Mouse (Mus musculus) erythroblast, adult 5-6 weeks (primary cell): ENCODE results near the gene Slc24a3. TPM values are rescaled to one million over a fixed set of nuclear protein-coding genes. Genes with fewer than 3 reads are reported as not detected.

Experiments used
- ATAC-seq: replicated peaks from 2 replicates; pipeline ENCODE4 v1.8.0; 2016; ENCODE audit warnings: moderate number of reproducible peaks, mild to moderate bottlenecking, moderate TSS enrichment, inconsistent platforms; ENCODE audit not compliant: poor library complexity, low FRiP score, severe bottlenecking
- total RNA-seq, 2 experiments: library from RNA; stranded (forward) in 1 of 2; stranded (reverse) in 1 of 2; fragments of 150-400 nt in 1 of 2; fragments of 200-764, 138-1000 nt in 1 of 2; gene quantifications; 2 replicates each; pipeline versions ENCODE4 v1.2.3 to v1.2.4; 2015 to 2017; ENCODE audit warnings: low replicate concordance in 2 of 2

The Slc24a3 gene
- total RNA-seq, 2 experiments from 2014 or later = not detected

DNA sequence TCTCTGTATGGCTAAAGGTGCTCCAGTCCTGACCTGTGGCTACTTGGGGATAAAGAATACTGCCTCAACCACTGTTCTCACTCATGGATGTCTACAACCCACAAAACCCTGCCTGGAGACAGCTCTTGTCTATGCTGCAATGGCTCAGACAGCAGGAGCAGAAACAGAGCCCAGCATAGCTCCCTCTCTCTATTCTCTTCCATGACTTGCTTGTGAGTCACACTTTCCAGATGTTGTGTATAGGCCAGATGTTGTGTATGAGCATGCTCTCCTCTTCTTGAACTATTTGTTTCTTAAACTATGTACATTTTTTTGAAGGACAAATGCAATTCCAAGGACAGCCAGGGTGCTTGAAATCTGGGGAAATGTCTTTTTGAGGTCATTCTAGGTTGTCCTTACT lies 101.4 kb downstream of the Slc24a3 start:
- ATAC-seq = no peak

DNA sequence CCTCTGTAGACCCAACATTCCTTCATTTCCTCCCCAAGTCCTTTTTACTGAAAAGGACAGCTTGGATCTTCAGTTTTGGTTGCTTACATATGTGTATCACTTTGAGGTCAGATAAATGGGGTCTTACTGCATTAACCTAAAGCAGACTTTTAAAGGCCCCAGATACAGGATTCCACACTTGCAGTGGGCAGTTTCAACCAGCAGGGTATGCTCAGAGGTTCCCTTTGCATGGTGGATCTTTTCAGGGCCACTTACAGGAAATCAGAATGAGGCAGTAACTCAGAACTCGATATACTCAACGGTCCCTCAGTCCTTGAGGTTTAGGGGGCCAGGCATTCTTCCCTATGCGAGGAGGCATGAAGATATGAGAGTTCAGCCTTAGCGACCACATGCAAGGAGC lies 101.9 kb downstream of the Slc24a3 start:
- ATAC-seq = no peak

DNA sequence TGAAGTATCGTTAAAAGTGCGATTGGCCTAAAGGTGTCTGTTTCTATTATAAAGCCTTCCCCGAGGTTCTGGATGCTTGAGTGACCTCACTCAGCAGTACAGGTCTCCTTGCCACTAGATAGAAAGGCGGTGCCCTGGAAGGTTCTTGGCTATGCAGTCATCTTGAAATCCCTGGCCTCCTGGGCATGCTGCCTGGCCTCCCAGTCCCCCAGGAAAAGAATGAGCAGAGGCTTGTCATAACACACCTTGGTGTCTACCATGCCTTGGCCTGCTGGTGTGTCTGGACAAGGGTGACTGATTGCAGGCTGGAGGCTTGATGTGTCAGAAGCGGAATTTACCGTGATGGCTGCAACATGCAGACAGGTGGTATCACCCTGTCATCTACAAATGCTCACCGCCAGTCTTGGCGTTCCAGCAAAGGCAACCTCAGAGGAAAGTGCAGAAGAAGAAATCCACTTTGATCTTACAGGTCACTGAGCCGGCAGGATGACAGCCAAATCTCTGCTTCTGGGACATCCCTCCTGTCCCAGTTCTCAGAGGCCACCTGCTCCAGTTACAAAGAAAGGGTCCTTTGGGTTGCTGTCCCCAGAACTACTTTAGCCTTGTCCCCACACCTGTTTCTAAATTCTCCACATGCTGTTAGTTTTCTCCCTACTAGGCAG lies 106.6 kb downstream of the Slc24a3 start:
- no peak for ATAC-seq

DNA sequence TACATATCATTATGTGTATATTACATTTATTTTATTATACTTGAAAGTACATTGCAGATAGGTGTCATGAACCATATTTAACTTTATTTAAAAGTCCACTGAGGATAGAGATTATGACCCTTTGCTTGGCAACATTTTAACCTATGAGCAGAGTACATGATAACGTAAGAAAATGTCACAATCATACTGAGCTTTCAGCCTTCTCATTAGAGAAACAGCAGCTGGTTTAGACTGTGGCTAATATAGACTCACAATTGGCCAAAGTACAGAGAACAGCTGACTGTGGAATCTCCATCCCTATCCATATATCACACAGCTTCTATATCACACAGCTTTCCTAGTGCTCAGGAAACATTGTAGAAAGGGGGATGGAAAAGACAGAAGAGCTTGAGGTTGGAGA lies 111.8 kb downstream of the Slc24a3 start:
- ATAC-seq = no peak

DNA sequence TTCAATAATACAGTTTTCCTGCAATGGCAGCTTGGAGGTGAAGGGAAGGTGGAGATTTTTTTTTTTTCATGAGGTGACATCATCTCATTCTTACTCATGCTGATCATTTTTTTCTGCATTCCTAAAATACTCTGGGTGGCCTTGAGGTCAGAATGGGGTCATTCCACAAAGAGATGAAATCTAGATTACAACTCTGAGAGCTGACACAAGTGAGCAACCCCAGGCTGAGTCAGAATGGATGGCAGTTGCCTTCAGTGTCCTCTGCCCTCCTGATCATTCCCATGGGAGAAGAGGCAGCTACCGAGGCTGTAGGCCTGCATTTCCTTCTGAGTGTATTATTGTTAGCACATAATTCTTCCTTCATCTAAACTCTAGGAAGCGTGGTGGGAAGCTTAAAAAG lies 116.2 kb downstream of the Slc24a3 start:
- no peak for ATAC-seq

DNA sequence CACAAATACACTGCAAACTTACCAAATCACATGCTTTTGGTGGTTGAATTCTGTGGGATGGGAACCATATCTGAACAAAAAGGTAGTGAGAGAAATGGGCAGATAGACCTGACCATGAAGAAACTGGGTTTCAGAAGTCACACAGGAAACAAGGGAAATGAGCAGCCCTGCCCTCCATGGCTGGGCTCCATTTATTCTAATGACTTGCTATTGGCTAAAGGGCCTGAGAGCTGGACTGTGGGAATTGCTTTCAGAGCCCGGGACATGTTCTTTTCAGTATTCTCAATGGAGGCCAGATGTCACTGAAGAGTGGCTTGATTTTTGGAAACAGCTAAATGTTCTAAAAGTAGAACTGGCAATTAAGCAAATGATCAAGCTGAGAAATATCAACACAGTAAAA lies 120.9 kb downstream of the Slc24a3 start:
- no peak for ATAC-seq

DNA sequence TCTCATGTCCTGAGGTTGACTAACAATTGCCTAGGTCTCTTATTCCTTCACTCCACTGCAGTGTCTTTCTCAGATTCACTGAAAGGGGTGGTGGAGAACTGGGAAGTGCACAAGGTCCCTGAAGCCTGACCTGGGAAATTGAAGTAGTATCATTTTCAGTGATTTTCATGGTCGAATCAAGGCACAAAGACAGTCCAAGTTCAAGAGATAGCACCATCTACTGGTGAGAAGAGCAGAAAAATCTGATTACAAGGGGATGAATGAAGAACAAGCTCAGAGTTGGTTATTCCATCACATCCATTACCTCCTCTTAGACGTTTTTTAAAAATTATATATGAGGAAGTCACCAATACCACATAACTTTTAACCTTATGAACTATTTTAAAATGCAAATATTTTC lies 123.9 kb downstream of the Slc24a3 start:
- no peak for ATAC-seq

DNA sequence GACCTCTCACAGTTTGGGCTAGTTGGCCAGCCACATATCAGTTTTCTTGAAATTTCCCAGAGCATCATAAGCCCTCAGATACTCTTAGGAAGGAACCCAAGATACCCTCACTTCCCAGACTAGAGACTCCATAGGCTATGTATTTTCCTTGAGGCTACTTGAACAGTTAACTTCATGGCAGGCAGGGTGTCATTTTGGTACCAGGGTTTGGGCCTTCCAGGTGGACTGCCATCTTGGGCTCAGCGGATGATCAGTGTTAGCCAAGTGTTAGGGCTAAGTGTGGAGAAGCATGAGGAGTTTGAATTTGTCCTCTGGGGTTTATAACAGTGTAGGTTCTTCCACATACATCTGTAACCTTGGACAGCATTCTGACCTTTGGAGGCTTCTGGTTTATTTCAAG lies 124.6 kb downstream of the Slc24a3 start:
- no peak for ATAC-seq

DNA sequence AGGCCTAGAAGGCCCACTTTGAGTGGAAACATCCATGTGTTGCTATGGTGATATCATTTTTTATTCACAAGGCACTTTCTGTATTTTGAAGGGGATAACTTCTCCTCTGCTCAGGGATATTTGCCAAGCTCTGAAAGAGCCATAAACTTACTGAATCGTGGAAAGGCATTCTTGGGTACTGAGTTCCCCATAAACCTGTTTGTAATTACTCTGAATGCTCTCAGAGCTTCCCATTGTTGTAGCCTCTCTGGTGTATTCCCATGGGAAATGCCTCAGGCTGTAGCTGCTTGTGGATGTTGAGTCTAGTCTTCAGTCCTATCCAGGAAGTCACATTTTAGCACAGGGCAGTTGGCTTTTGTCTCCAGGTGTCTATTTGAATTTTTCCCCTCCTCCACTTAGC lies 125.3 kb downstream of the Slc24a3 start:
- no peak for ATAC-seq

DNA sequence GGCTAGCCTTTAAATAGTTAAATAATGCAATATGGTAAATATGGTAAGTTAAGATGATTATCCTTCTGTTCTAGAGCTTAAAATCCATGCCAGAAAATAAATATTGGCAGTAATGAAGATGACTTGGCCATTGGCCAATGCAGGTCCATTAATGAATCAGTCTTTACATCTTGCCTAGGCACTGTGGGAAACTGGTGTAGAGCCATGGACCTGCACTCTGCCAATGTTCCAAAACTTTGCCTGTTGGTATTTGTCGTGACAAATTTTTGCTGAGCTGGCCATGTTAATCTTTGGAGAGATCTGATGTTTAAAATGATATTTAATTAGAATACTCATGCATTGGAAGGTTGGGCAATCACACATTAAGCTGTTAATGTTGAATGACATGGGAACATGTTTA lies 129.4 kb downstream of the Slc24a3 start:
- ATAC-seq = no peak

DNA sequence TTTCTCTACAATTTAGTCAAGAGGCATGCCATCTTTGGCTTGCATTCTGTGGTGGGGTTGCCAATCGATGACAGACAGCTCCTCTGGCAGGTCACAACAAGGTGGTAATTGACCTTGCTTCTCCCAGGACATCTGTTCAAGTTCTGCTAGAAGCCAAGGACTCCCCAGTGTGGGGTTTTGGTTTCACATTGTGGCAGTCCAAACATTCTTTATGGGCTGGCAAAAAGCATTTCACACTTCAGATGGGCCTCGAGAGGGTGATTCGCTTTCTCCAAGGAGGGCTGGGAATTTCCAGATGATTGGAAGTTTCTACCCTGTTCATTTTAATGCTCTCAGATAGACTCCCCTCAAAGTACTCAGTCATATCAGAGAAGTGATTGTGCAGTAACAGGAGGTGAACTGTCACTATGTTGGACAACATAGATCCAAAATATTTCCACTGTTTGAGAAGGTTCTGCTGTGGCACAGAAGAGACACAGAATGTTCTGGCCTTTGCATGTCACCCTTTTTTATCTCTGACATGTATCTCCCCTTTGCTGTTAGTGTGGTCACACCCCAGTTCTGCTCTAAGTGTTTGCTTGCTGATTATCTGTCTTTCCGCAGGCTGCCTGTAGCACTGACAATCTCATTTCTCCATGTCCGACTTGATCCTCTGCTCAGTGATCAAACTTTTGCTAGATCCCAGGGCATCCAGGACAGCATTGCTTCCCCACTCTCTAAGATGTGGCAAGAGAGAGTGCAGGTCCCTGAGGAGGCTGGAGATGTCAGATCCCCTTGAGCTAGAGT lies 132.6 kb downstream of the Slc24a3 start:
- ATAC-seq = no peak

DNA sequence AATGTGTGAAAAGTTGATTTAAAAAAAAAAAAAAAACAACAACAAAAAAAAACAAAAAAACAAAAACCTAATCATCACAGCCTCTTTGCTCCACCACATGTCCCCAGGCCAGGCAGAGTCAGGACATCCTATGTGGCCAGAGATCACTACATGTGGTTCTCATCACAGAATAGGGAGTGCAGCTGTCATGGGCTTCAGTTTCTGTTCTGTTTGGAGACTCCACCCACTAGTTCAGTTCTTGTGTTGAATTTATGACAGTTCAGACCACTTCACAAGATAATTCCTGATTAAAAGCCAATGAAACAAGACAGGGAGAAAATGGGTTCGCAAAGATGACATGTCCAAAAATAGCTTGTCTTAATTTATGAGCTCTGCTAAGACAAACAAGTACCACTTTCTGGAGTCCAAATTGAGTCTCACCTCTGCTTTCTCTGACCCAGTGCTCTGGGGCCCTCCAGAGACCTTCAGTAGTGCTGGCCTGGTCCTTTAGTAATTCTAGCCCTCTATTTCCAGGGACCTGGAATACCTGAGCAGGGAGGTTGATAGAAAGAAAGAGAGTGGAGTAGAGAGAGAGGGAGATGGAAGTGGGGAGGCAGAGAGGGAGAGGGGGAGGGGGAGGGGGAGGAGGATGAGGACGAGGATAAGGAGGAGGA lies 139.8 kb downstream of the Slc24a3 start:
- no peak for ATAC-seq

DNA sequence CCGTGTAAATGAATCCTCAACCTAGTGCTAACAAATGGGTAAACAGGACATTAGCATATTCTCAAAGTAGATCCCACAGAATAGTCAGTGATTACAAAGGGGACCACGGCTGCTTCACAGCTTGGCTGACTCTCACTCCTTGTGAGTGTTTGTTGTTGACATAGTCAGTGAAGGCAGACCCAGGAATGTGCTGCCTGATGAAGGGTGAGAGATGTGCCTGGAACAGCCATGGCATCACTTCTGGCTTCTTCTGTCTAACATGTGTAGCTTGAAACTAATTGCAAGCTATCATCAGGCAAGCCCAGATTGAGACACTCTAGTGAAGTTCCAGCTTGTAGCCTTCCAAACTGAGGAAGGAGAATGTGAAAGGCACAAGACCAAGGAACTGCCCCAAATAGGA lies 151.4 kb downstream of the Slc24a3 start:
- no peak for ATAC-seq

DNA sequence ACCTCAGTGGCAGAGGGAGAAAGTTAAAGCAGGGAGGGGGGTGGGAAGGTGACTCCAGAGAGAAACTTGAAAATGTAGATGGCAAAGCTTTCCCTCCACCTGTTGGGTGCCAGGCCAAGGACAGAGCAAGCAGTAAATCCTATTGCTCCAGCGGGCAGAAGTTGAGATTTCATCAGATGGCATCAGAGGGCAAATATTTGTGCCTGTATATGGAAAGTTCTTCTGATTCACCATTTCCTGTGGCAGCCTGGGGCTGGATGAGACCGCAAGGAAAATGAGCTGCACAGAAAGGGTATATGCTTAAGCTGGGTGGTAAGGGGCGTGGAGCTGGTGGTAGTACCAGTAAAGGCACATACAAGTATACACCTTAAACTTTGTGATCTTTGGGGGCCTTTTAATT lies 153.7 kb downstream of the Slc24a3 start:
- no peak for ATAC-seq

DNA sequence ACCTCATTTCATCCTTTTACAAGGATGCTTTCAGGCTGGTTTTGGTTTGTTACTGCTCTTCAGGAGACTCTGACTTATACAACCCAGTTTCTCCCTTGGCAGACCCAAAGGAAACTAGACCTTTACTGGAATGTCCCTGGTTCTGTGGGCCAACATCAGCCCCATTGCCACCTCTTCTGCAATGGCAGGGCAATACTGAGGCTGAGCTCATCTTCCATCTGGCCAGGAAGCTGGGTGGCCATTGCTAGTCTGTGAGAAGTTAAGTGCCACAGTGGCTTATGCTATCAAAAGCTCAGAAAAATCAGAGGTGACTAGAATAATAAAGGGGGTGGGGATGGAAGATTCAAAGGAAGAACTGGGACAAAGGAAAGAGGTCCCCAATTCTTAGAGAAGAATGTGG lies 154.2 kb downstream of the Slc24a3 start:
- no peak for ATAC-seq

DNA sequence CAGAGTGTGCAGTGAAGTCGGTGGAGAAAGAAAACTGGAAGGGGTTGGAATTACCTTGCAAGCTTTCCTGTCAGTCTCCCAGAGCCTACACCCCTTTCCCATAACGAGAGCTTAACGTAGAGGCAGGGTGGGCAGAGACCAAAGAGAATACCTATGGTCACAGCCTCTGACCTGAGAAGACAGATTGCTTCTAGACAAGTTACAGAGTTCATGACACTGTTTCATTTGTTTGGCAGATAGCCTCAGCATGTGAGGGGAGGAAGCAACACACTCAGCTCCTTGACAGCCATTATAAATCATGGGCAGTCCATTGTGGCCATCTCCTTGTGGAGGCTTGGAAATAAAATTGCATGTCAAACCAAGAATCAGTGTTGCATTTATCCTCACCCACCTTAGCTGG lies 156.9 kb downstream of the Slc24a3 start:
- no peak for ATAC-seq

DNA sequence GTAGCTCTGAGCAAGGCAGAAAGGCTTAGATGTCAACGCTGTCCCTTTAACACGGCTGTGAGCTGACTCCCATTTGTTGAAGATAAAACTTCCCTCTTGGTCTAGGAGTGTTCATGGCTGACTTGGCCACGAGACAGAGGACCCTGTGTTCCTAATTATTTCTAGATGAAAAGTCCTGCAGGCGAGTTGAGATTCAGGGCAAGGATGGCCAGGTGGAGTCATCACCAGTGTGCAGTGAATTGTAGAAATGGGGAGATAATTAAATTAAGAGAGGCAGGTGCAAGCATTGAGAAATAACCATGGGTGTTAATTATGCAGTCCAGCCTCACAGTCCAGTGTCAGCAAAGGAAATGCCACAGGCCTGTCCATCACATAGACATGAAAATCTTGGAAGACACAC lies 158.3 kb downstream of the Slc24a3 start:
- no peak for ATAC-seq

DNA sequence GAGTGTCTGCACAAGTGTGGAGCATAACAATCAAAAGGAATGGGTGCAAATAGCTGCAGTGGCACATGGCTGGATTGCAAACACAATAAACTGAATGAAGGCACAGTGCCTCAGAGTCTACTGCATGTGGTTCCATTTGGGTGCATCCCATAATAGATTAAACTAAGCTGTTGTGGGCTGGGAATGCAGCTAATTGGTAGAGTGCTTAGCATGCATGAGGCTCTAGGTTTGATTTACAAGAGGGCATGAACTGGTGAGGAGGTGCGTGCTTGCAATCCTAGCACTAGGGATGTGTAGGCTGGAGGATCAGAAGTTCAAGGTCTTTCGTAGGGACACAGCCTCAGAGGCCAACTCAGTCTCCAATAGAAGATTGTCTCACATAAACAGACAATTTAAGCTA lies 159.0 kb downstream of the Slc24a3 start:
- ATAC-seq = no peak

DNA sequence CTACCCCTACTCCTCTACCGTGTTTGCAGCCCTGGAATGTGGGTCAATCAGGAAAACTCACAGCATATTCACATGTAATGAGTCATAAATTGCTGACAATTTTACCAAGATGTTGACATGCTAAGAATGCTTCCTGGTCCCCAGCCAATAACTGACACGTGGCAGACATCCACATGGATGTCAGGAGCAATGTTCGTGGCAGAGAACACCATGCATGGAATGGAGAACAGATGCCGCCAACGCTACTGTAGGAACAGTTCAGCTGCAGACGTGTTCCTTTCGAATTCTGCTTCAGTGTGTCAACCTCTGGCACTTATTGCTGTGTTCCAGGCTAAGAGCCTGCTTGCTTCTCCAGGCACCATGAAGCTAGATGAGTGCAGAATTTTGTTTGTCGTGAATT lies 162.2 kb downstream of the Slc24a3 start:
- no peak for ATAC-seq

DNA sequence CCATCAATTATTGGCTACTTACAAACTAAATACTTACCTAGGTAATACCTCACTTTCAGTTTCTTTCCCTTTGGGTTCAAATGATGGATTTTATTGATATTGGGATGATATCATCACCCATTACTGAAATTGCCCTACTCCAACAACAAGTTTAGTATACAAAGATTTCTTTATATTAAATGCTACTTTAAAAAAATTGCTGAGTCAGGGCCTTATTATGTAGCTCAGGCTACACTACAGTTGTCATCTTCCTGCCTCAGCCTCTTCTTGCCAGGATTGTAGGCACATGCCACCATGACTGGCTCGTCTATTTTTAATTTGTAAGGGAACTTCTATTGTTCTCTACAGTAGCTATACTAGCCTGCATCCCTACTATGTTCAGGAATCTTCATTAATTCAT lies 164.0 kb downstream of the Slc24a3 start:
- ATAC-seq = no peak

DNA sequence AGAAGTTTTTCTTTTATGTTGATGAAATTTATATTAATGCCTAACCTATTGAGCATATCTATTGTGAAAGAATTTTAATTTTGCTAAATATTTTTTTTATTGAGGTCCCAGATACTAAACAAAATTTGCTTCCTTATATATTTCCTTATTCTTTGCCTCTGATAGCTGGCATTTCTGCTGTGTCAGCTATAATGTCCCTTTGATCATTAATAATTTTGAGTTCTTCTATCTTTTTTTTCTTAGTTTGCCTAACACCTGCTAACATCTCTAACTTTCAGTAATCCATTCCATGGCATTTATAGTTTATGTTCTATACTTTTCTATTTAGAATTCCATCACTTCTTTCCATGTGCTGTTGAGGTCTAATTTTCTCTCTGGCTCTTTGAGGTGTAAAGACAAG lies 165.9 kb downstream of the Slc24a3 start:
- ATAC-seq = no peak
